Mouse (Mus musculus) layer of hippocampus, postnatal 36 days (tissue): ENCODE measurements around the gene Neurod2. TPM values are rescaled to one million over a fixed set of nuclear protein-coding genes. Genes with fewer than 3 reads are reported as not detected.
A peak's percentile ranks its signal among the peaks of the same experiment; 100 is the strongest.

ENCODE experiments used
- DNase-seq, 2 experiments: peaks; one replicate each; pipeline ENCODE4 v3.0.0; 2022
- total RNA-seq, 2 experiments: library from RNA; stranded (reverse); gene quantifications; 2 replicates each; pipeline ENCODE4 v1.2.3; 2021

Gene Neurod2
- total RNA-seq, 2 experiments from 2014 or later, result 156 to 162 TPM

DNA sequence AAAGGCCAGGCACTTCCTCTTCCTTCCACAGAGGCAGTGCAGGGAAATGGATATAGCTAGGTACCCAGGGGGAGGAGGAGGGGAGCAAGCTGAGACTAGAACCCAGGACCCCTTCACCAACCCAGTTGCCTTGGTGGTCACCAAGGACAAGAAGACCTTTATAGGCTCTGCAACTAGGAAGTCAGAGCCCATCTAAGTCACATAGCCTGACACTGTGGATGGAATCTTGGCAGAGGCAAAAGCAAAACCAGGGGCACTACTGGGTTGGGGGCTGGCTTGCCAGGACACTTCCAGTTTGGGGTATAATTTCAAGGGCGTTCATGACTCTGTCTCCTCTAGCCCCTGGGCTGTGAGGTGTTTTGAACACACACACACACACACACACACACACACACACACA, 2.0 kb upstream of the Neurod2 start:
- no peak for DNase-seq

DNA sequence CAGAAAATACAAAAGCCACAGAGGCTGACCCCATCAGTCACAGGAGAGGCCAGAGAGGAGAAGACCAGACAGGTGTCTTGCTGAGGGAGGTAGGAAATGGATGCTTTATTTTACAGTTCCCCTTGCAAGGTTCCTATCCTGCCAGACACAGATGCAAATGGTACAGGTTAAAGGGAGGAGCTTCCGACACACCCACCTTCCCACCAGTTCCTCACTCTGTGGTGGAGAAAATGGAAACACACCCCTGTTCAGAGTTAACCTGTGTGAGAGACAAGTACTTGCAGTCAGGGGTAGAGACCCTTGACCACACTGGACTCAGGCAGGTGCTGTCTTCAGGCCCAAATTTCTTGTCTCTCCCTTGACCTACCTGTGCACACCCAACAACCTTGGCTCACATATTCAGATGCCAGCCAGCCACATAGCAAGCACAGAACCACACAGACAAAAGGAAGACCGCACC, 1.3 kb upstream of the Neurod2 start:
- no peak for DNase-seq

- no peak for DNase-seq
Observed at GRCm38 (mm10) chr11:98329960-98330744, 704 bp upstream of the Neurod2 start.

DNA sequence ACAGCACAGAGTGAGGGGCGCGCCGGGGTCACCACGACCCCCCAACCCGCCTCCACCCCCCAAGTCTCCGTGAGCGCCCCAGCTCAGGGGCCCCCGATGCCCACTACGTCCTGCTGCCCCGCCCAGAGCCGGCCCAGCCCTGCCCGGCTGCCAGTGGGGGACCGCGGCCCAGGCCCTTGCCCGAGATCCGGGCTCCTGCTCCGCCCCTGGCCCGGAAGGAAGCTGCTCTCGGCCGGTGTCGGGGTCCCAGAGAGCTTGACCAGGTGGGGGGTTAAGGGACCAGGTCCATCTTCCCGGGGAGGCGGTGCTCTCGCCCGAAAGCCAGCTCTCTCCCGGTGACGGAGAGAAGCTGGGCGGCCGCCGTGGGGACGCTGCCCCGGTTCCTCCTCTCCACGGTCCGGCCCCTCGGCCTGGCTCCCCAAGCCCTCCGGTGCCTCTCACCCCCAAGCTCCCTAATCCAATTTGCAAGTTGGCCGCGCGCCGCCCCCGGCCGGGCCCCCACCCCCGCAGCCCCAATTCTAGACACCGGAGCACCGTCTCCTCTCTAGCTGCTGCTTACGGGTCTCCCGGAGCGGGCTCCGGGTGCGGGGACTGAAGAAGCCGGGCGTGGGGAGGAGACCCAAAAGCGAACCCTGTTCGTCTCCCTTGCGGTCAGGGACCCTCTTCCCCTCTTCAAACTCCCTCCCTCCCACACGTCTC, 928 bp downstream of the Neurod2 start:
- DNase-seq, result no peak

DNA sequence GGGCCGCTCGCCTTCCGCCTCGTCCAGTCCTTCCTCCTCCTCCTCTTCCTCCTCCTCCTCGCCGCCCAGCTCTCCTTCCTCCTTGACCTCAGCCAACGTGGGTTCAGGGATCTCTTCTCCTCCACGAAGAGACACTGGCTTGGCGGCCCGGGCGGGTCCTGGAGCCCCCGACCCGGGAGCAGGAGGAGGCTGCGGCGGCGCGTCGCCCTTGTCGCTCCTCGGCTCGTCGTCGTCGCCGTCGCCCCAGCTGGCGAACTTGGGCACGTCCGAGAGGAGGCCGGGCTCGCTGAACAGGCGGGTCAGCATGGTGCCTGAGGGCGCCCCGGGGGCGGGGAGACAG, 1.4 kb downstream of the Neurod2 start:
- DNase-seq, result no peak

DNA sequence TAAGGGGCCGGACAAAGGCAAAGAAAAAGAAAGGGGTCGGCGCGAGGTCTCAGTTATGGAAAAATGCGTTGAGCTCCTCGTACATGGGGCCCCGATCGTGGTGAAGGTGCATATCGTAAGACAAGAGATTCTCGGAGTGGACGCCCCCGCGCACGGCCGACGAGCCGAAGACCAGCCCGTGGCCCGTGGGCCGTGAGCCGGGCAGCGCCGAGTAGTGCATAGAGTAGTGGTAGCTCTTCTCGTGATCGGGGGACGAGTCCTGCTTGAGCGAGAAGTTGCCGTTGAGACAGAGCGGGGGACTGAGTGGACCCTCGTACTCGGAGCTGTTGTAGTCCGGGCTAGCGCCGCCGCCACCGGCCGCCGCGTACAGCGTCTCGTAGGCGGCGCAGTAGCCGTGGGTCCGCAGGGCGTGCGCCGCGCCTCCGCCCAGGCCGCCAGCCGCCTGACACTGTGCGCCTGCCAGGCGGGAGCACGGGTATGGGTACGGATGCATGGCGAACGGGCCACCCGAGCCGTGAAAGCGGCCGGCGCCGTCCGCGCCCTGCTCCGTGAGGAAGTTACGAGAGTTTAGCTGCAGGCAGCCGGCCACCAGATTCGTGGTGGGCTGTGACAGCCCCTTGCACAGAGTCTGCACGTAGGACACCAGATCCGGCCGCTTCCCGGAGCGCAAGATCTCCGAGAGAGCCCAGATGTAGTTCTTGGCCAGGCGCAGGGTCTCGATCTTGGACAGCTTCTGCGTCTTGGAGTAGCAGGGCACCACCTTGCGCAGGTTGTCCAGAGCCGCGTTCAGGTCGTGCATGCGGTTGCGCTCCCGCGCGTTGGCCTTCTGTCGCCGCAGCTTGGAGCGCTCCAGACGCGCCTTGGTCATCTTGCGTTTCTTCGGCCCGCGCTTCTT, 2.1 kb downstream of the Neurod2 start:
- no peak for DNase-seq

- DNase-seq, result no peak
Observed at GRCm38 (mm10) chr11:98326741-98327135, 2.7 kb downstream of the Neurod2 start.

DNA sequence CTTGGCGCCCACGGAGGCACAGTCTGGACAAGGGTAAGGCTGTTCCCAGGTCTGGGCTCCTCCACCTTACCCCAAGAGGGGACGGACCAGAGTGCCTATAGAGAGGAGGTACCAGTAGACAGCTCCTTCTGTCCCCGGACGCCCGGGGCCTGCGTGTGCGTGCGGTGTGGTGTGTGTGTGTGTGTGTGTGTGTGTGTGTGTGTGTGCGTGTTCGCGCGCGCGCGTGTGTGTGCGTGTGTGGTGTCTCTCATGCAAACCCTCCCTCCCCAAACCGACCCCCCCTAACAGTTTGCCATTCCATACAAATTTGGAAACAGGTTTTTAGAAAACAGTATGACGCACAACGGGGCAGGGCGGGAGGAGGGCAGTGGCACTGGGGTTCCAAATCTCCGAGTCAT, 3.6 kb downstream of the Neurod2 start:
- DNase-seq, result no peak

DNA sequence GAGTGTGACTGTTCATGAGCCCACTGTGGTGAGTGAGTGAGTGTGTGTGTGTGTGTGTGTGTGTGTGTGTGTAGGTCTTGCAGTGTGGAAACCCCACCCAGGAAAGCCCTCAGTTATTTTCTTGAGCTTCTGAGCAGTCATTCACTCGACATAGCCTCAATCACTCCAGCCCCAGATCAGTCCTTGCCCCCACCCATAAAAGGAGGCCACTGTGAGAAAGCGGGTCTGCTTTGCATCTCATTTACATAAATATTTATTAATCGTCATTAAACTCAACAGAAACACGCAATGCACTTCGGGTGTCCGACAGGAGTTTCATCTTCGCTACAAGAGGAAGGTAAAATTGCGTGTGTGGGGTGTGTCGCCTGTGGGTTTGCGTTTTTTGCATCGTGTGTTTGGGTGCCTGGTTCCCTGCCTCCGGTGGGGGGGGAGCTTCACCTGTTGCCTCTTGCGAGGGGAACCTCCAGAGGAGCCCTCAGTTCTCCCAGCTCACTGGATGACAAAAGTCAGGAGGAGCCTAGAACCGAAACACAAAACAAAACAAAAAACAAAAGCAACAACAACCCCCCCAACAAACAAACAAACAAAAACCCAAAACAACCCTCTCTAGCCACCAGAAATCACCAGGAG, 4.1 kb downstream of the Neurod2 start:
- no peak for DNase-seq

DNA sequence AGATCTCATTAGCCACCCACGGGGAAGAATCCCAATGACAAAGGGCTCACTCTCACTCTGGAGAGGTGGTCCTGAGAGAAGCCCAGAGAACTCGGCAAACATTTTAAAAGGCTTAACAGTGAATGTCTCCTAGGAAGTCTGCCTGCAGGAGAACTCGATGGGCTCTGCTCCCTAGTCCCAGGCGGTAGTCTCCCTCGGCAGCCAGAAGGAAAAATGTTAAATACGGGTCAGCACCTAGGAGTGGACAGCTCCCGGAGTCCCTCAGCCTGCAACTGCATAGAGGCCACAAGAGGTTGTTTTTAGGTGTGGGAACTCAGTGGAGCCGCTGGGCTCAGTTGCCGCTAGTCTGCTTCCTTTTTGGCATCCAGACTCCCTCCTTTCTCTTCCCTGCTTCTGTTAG, 5.5 kb downstream of the Neurod2 start:
- DNase-seq, result no peak

GRCm38 (mm10) chr11:98323136-98323866, 6.1 kb downstream of the Neurod2 start:
- DNase-seq, result no peak

GRCm38 (mm10) chr11:98322159-98322558, 7.3 kb downstream of the Neurod2 start:
- no peak for DNase-seq

DNA sequence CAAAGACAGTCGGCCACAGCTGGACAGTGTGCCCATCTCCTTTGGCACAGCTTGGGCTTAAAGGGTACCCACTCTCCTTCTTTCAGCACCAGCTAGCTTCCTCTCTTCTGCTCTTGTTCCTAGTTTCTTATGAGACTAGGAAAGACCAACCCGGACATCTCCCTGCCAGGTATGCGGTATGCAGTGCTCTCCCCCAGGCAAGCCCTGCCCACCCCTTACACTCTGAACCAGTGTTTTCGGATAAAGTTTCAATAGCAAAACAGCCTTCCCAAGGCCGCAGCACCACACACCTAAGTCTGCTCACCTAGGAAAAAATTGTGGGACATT, 7.8 kb downstream of the Neurod2 start:
- DNase-seq, result no peak

DNA sequence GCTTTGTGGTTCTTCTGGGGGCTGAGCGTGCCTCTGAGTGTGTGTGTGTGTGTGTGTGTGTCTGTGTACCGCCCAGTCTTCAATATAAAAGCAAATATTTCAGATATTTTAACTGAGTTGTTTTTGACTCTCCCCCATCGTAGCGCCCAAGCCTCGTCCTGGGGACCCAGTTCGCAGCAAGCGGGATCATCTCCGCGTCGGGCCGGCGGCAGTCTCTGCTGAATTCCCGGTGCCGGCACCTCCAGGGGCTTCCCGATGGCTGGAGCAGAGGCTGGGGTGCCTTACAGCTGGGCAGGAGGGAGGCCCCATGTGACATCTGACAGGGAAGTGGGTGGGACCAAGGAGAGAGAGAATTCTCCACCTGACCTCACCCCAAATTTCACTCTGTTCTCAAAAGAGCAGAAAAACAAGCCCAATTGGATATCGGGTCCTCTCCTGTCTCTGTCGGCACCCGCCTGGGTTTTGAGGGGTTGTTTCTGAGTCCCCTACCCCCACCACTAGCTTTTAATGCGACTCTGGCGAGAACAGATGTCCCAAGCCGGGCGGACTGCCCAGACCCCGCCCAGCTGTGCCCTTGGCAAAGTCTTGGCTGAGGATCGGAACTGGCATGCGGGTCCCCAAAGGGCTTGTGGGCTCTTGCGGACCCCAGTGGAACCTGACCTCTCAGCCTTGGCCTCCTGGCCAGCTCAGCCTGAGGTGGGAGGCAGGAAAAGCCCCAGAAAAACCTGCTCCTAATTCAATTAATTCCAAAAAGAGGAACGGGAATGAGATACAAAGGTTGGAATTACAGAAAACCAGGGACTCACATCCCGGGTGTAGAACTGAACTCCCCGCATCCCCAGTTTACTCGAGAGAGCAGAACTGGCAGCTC, 8.4 kb downstream of the Neurod2 start:
- DNase-seq, result peak in 1 of 2 experiments; percentile 31

GRCm38 (mm10) chr11:98320381-98320780, 9.1 kb downstream of the Neurod2 start:
- peak in 1 of 2 experiments; percentile 41 for DNase-seq

- no peak for DNase-seq
Observed at GRCm38 (mm10) chr11:98319944-98320343, 9.5 kb downstream of the Neurod2 start.

DNA sequence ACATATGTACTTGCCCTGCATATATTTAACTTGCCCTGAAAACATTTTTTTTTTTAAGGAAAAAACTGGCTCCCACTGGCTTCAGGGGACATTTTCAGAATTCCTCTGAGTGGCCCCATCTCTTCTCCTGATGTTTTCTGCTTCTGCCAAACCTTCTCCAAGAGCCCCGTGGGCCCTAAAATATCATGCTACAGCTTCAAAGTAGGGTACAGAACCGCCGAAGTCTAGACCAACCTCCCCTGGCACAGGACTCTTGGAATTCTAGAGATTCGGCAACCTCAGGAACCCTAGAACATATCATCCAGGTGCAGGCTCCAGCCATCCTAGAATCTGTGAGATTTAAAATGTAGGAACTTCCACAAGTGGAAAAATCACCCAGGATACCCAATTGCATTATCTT, 9.9 kb downstream of the Neurod2 start:
- no peak for DNase-seq

GRCm38 (mm10) chr11:98319120-98319519, 10.3 kb downstream of the Neurod2 start:
- peak in 1 of 2 experiments; percentile 59 for DNase-seq

DNA sequence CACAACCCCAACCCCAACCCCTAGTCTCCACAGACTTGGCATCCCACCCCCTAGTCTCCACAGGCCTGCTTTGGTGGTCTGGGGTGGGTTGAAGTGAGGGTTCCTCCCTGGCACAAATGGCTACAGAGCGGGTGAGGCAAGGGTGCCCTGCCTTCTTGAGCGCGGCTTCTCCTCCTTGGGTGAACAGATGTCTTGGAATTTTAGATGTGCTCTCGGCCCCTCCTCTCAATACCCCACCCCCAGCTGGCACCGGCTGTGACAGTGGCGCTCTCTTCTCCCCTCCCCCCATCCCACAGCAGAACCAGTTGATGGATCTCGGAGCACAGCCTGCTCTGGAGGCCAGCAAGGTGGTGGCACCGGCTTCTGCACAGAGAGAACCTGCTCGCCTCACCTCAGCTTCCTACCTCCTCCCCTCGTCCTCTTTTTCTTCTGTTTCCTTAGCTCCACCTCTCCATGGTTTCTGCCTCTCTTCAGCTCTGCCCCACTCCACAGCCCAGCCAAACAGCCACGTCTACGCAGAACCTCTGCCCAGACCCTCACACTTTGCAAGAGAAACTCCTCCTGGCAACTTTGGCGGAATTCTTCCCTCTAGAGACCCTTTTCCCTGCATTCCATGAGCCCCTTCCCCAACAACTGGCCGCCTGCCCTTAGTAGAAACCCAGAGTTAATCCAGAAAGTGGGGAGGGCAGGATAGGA, 10.9 kb downstream of the Neurod2 start:
- no peak for DNase-seq

- DNase-seq, result no peak
Observed at GRCm38 (mm10) chr11:98317479-98317878, 12.0 kb downstream of the Neurod2 start.
